ENCODE assay signal across 13 mouse cellular contexts in genomic region chr11:68331117-68331437, GRCm38 (mm10).
"Had no signal": no experiment of that assay in that cellular context is flagged by ENCODE, and none has a peak within 500 bp of the region (broad histone marks: within the 10 kb centered on the region; RNA-seq: fewer than 3 reads in every experiment).

No protein-coding gene starts in this region.

- H3K36me3 ChIP-seq: limb, embryonic 13.5 days; midbrain, embryonic 12.5 days; neural tube, embryonic 13.5 days had no signal

- H3K4me3 ChIP-seq: layer of hippocampus, adult 2 months; limb, embryonic 13.5 days; midbrain, embryonic 12.5 days; neural tube, embryonic 13.5 days had no signal

- H3K4me2 ChIP-seq: limb, embryonic 13.5 days; midbrain, embryonic 12.5 days; neural tube, embryonic 13.5 days had no signal

- H3K27ac ChIP-seq: kidney, postnatal 0 days; layer of hippocampus, adult 2 months; limb, embryonic 13.5 days; liver, embryonic 14.5 days; midbrain, embryonic 12.5 days; neural tube, embryonic 13.5 days had no signal

- H3K27me3 ChIP-seq: limb, embryonic 13.5 days; midbrain, embryonic 12.5 days; neural tube, embryonic 13.5 days had no signal

- H3K4me1 ChIP-seq: limb, embryonic 13.5 days; midbrain, embryonic 12.5 days had no signal

- H3K9ac ChIP-seq: limb, embryonic 13.5 days; liver, embryonic 14.5 days; midbrain, embryonic 12.5 days; neural tube, embryonic 13.5 days had no signal

- ATAC-seq: midbrain, embryonic 16.5 days had no signal

- DNase-seq: lung, adult 18-20 months; retina, postnatal 1 day; right cerebral cortex, postnatal 4 days; spleen, adult 18-20 months; thymus, adult 18-20 months; thymus, postnatal 14 days had no signal
